Mouse (Mus musculus) gastrocnemius, postnatal 25 days (tissue): ENCODE measurements around the gene Doc2g. TPM values are rescaled to one million over a fixed set of nuclear protein-coding genes. Genes with fewer than 3 reads are reported as not detected.
"Not testable (repeated sequence)": the region's sequence is repeated elsewhere in the genome, so short reads cannot be mapped to it uniquely, and the experiment has no call there.

ENCODE experiments used
- DNase-seq: peaks from one replicate; pipeline ENCODE4 v3.0.0; 2022
- long read RNA-seq, 2 experiments: library from polyadenylated mRNA; stranded (forward); transcript quantifications; one replicate each; pipeline ENCODE4 v2.0.0; 2021
- total RNA-seq, 2 experiments: library from RNA; stranded (reverse); gene quantifications; 1 replicate in 1 of 2; 2 replicates in 1 of 2; pipeline ENCODE4 v1.2.3; 2021

Gene Doc2g
- under 1 TPM; 0.69 to 0.75 TPM for total RNA-seq
- long read RNA-seq, experiment 1, partial matches to known transcripts: 5 of 6 reads
- long read RNA-seq, experiment 1, other reads (novel, unspliced or antisense): 1 of 6 reads
- long read RNA-seq, experiment 2, partial matches to known transcripts: 1 of 1 reads
- long read RNA-seq, experiment 2, other reads (novel, unspliced or antisense): 0 of 1 reads

DNA sequence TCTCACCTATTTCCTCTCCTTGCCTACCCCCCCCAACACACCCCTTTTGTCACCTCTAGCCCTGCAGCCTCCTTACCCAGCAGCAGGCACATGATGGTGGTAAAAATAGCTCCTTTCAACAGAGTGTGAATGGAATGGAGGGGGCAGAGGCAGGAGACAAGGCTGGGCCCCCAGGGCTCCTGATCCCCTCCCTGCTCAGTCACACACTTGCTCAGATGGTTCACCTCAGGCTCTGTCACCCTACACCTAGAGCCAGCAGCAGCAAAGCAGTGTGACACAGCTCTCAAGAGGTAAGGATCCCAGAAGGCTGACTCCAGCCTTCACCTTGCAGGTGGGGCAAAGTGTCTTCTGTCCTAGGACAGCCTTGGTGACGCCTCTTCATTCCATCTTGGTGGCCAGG, at the start of gene Doc2g:
TSS of gene Doc2g (plus strand) at position 202 of the 400 bp plus-strand sequence.
- no peak for DNase-seq

GRCm38 (mm10) chr19:3955033-3955432, 48.1 kb upstream of the Doc2g start:
- no peak for DNase-seq

GRCm38 (mm10) chr19:3955804-3956203, 47.3 kb upstream of the Doc2g start:
- DNase-seq: no peak

DNA sequence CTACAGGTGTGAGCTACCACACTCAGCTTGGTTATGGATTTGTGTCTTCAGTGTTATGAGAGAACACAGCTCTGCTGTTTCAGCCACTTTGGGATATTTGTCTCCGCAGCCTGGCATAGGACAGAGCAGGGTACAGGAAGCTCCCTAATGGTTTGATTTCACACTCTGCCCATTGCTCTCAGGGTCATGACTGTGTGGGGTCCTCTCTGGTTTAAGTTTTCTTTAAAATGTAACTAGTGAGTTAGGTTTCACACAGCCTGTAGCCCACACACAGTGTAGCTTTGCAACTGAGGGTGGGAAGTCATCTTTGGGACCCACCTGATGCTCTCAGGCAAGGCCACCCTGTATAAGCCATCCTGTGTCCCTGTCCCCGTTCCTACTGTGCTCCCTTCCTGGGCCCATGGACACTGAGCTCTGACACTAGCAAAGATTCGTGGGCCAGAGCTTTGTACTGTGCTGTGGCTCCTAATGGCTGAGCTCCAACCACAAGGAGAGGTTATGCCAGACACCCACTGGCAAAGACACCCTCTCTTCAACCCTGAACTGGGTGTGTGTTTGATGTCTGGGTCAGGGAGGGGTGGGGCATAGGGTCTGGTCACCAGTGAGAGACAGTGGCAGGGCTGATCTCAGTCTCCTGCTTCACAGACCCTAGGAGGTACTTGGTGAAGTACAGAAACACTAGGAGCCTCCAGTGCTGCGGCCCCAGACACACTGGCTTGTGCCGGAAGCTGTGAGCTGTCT, 45.6 kb upstream of the Doc2g start:
- DNase-seq: not testable (repeated sequence)

DNA sequence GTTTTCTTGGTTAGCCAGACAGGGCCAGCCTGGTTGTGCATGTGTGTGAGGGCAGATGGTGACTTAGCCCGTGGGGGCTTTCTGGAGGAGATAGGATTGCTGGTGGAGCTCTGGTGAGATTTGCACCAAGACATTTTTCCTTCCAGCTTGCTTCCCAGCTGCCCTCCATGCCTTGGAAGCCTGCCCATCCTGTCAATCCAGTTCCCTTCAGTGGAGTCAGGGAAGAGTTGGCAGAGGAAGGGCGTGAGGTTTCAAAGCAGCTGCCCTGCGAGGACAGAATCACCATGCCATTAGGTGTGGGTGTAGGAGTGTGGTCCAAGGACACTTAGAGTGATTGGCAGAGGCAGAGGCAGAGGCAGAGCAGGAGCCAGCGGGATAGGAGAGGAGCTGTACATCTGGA, 44.6 kb upstream of the Doc2g start, which contains the start of gene Aldh3b3:
TSS of gene Aldh3b3 (plus strand) at position 176 of the 400 bp plus-strand sequence.
- no peak for DNase-seq

- DNase-seq: no peak
Observed at GRCm38 (mm10) chr19:3959030-3959429, 44.1 kb upstream of the Doc2g start.

- no peak for DNase-seq
Observed at GRCm38 (mm10) chr19:3960211-3960610, 42.9 kb upstream of the Doc2g start.

DNA sequence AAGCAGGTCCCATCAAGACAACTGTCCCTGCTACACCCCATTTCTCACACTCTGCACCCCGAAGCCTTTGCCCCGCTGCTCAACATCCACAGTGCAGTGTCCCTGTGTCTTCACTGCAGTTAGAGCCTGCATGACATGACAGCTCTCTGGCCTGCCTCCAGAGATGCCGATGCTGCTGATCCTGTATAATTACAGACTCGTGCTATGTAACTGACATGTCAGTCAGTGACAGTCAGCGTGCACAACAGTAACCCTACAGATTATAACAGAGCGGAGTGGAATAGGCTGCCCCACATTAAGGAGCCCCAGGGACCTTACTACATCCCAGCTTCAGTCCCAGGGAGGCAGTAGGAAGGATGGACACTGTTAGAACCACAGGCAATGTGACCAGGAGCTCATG, 41.3 kb upstream of the Doc2g start:
- DNase-seq: not testable (repeated sequence)

- DNase-seq: no peak
Observed at GRCm38 (mm10) chr19:3962469-3962868, 40.6 kb upstream of the Doc2g start.

DNA sequence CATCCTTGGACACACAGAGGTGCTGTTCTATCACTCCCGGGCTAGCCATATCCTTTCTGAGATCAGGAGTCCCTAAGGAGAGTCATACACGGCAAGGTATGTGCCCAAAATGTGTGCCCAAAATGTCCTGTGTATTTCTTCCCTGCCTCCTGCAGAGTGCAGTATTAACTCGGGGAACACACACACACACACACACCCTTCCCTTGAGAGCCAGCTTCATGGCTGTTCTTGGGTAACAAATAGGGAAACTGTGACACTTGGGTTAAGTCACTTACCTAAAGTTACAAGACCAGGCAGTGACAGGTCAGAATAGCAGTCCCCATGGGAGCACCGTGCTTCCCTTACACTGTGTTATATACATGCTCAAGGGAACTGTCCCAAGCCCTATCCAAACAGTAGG, 39.1 kb upstream of the Doc2g start:
- no peak for DNase-seq

- DNase-seq: no peak
Observed at GRCm38 (mm10) chr19:3966330-3967075, 36.6 kb upstream of the Doc2g start.

DNA sequence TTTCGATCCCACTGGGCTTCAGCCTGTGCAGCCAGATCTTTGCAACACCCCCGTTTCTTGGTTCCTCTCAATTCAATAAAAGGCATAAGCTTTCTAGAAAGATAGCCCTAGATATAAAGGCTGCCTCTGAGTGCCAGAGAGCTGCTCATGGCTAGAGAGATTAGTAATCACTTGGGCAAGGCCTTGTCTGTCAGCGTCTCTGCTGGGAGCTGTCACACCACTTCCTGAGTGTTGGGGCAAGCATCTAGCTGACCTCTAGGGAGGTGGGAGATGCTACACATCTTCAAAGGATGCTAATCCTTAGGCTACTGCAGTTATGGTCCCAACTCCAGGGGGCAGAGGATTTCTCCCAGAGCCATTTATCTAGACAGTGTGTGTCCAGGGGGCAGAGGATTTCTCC, 35.9 kb upstream of the Doc2g start:
- DNase-seq: no peak

GRCm38 (mm10) chr19:3972229-3972628, 30.9 kb upstream of the Doc2g start, which contains the start of gene Aldh3b2:
Gene Aldh3b2, plus strand, starts transcription at chr19:3972328.
- DNase-seq: no peak

- not testable (repeated sequence) for DNase-seq
Observed at GRCm38 (mm10) chr19:3974608-3975007, 28.5 kb upstream of the Doc2g start.

- no peak for DNase-seq
Observed at GRCm38 (mm10) chr19:3975866-3976265, 27.2 kb upstream of the Doc2g start.

DNA sequence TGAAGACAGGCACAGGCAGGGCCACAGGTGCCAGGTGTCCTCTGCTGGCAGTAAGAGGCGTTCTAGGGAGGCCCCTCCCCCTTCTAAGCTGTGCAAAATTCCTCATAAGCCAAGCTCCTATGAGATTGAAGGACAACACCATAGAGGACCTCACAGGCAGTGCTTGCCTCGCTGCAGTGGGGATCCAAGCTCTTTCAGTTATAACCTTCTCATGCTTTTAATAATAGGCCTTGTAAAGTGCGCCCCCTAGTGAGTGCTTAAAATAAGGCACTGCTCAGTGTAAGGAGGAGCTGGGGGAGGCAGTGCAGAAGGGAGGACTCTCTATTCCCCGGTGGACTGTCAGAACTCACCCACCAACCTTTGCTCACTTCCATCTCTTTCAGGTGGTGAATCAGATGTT, 22.8 kb upstream of the Doc2g start:
- no peak for DNase-seq

DNA sequence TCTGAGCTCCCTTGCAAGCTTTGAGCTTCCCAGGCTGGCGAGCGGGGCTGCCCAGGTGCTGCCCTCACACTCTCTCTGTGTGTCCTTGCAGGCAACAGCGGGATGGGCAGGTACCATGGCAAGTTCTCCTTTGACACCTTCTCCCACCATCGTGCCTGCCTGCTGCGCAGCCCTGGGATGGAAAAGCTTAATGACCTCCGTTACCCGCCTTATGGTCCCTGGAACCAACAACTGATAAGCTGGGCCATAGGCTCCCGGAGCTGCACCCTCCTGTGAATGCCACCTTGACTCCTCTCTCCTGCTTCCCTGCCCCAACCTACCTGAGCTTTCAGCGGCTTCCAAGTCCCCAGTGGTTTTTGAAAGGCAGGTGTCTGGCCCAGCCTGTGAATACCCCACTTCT, 22.2 kb upstream of the Doc2g start:
- no peak for DNase-seq

DNA sequence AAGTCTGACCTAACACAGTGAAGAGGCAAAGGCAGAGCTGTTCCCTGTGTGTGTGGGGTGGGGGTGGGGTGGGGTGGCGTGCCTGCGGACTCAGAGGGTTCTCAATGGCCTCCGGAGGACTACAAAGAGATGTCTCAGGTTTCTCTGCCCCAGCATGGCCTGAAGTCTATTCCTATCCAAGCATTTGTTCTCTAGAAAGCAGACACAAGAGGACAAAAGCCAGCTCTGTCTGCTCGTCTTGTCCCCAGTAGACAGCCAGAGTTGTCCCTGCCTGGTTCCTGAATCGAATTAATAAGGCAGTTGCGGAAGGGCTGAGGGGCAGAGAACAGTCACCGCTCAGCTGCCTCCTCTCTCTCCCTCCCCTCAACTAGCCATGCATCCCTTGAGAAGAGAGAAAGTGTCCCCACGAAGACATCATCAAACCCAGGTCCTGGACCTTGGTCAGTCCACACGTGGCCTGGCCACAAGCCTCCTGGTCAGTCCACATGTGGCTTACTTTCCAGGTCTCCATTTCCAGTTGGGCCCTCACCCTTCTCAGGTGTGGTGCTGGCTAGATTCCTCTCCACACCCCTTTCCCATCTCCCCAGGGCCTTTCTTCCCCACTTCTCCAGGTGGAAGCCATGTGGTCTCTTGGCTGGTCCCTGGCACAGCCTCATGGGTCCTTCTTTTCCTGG, 19.4 kb upstream of the Doc2g start:
- no peak for DNase-seq

DNA sequence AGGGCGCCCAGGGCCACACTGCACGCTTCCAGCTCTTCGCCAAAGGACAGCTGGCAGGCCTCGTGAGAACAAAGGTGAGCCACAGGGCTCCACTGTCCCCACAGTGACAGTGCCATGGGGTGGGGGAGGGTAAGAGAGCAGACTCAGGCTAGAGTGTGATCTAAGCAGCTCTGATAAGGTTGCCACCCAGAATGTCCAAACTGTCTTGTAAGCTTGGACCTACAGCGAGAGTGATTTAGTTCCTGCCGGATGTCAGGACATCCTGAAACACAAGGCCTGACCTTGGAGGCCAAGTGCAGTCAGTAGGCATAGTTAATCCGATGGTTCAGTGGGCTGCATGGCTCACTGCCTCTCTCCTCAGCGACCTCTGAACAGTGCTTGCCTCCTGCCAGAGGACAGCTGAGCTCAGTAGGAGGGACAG, 17.8 kb upstream of the Doc2g start:
- DNase-seq: no peak

DNA sequence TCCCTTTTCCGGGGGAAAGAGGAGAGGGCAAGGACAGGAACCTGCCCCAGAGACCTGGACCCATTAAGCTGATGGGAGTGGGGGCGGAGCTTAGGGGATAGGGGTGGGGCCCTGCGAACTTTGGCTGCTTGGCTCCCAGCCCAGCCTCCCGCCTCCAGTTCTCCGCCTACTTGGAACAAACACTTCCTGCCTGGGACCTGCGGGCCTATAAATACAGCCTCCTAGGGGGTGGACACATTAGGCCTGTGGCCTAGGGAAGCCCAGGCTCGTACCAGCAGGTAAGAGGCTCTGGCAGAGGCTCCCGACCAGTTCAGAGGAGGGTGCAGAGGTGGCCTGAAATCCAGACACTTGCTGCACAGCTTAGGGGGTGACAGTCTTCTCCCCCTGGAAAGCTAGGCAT, 16.8 kb upstream of the Doc2g start, which contains the start of gene Acy3:
TSS of gene Acy3 (plus strand) at position 237 of the 400 bp plus-strand sequence.
- peak; percentile 84 for DNase-seq

DNA sequence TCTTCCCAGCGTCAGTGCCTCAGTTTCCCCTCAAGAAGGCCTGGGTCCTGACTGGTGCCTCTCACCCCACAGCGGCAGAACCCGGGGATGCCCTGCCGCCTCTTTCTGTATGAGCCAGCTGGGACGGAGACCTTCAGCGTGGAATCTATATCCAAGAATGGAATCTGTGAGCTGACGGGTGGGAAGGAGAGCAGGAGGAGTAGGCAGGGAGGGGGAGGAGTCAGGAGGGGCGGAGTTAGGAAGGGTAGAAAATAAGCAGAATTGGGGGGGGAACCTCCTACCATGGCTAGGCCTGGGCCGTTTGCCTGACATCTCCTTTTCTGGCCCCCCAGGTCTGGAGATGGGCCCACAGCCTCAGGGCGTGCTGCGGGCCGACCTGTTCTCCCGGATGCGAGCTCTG, 15.0 kb upstream of the Doc2g start:
- no peak for DNase-seq

DNA sequence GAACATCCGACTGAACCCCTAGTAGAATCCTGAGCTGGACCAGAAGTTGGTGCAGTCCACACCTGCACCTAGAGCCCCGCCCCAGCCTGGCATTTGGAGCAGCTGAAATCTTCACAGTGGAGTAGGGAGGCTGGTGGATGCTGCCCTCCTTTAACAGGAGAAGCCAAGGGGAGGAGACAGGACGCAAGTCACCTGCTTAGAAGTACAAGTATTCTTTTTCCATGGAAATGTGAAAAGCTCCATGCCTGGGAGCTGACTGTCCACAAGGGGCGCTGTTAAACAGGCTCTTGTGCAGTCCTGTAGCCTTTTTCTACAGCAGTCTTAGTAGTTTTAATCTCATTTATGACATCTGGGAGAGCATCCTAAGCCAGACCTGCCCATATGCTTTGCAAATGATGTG, 14.4 kb upstream of the Doc2g start:
- no peak for DNase-seq
